Mouse (Mus musculus) yolk sac, embryonic 10.5 days (tissue): ENCODE measurements at regions not wholly inside any gene's neighbourhood (a gene's known extent, or its start where the extent isn't known, plus 50 kb on each side); places are given as distances from the start of the nearest gene placed in this dataset.
A peak's percentile ranks its signal among the peaks of the same experiment; 100 is the strongest.

Experiments
- DNase-seq: peaks from one replicate; pipeline ENCODE4 v3.0.0-alpha.2; 2017; ENCODE audit warnings: low spot score

DNA sequence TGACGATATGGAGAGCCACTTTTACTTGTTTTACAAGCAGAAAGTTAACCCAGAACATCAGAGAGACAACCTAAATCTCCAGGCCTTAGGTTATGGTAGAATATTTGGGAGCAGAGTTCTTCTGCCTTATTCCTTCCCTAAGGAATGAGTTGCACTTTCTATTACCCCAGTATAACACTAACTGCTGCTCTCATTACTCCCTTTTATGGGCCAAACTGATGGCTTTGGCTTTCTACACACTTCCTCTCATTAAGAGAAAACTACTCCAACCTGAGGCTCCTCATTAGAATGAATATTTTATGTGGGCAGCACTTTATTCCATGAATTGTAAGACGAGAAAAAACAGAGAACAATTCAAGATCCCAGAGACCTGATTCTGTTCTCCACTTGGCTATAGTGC lies 289.0 kb upstream of the Tnc start:
- DNase-seq = no peak

DNA sequence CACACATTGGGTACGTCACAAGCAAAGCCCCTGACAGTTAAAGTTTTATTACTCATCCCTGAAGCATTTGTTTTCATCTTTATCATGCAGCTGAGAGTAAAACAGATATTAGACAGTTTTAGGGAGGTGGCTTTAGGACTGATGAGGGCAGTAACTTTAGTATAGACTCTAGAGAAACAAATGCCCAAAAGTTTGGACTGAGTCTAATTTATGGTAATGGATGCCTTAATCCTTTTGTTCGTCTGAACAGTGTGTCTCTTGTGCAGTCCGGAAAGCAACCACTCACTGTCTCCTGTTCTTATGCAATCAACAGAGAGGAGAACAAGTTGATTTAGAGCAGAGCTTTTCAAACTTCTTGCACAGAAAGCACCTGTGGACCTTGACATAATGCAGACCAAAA lies 283.4 kb upstream of the Tnc start:
- no peak for DNase-seq

DNA sequence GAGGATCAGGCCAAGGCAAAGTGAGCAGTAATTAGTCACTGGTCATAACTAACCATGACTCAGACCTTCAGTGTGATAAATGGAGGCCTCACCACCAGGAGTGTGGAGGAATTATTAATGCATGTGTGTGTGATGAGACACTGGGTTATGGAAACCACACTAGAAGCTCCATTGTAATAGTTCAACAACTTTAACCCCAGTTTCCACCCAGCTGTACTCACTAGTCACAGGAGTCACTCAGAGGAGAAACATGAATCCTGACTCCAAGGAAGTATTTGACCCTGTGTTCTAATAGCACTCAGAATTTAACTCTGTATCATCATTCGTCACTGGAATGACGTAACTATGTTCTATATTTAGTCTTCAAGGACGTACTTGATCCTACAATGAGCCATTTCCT lies 277.6 kb upstream of the Tnc start:
- DNase-seq = no peak

DNA sequence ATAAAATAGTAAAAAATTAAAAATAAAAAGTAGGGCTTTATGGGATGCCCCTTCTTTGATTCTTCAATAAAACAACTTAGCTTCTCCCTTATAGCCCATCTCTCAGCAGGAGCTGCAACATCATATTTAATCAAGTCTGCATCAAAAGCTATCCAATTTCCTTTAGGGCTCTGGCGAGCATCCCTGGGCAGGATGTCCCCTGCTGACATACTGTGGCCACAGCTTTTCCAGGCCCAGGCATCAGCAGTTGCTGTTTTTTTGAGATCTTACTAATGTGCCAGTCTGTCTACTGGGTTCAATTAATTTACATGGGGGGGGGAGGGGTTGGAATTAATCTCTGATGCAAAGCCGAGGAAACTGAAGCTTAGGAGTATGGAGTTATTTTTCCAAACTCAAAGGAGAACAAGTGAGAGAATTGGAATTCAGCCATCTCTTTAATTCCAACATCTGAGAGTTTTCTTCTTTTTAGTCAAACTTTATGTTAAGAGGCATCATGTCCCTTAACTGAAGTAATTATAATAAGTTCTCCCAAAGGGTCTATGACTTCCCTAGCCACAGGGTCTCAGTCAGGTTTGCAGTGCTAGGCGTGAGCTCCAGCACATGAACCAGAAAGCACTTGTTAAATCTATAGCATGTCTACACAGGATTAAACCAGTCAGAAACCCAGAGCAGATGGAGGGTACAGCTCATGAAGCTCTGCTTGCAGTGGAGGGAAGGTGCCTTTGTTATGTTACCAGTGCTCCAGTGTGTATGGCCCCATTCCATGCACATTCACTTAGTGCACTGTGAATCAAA lies 269.9 kb upstream of the Tnc start:
- DNase-seq = no peak

DNA sequence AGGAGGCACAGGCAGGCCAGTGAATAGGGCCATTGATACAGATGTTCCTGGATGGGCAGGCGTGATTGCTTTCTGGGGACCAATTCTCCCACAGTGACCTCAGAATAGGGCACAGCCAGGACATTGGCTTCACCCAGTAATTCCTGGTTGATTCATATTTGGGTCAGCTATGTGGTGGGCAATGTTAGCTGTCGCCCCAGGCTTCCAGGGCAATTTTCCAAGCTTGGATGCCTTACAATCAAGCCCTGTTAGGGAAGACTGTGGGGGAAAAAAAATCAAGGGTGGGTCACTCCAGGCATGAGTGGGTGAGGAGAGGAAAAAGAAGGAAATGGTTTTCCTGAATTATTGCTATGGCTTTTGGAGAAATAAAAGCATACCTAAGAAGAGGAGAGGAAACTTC lies 250.1 kb upstream of the Tnc start:
- DNase-seq = no peak

DNA sequence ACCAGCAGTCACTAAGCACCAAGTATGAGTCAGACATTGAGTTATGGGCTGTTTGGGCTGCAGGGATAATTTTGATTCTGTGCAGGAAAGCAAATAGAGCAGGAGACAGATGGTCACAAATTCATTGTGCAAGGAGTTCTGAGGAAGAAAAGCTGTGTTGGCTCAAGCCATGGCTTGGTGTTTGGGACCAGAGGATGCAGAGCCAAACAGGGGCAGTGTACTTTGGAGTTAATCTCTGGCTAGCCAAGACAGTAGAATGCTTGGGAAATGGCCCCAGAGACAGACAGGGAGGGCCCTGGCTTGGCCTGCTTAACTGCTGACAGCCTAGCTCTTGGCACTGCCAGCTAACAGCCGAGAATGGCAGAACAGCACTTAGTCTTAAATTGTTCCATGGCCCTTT lies 235.7 kb upstream of the Tnc start:
- DNase-seq = no peak

DNA sequence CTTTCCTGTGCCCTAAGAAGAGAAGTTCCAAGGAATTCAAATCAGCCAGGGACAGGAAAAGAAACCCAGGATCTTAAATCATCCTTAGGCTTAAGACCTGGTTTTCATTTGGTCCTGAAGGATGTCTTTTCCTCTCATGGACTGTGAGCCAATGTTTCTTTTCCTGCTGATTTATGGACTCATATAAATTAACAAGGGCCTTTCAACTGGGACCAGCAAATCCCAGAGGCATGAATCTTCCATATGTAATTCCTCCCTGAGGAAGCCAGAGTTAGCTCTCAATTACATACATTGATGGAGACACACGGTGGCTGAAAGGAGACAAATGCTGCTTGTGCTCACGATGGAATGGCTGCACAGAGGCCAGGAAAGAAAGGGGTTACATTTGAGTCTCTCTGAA lies 230.2 kb upstream of the Tnc start:
- no peak for DNase-seq

DNA sequence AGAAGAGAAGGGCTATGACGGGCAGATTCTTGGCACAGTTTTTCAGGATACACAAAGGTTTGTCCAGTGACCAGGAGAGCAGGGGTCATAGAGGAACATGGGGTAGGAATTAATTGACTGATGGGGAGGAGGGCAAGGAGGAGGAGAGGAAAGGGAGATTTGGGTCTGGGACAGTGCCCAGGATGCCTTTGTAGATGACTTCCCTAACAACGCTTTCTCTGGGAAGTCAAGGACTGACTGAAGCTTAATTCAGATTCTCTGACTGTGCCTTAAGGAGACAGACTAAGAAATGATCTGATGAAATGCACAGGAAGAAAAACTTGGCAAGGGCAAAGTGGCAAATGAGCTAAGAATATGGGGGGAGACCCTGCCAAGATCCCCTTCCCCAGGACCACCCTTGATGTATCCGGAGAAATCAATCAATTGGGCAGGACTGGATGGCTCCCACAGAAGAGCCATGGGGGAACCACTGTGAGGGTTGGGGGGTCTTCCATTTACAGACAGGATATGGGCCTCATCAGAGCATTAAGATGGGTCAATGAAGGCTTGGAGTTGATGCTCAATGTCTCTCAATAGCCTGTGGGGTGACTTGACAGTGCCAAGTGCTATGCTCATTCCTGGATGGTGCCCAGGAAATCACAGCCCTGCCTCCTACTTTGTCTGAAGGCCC lies 227.6 kb upstream of the Tnc start:
- no peak for DNase-seq

DNA sequence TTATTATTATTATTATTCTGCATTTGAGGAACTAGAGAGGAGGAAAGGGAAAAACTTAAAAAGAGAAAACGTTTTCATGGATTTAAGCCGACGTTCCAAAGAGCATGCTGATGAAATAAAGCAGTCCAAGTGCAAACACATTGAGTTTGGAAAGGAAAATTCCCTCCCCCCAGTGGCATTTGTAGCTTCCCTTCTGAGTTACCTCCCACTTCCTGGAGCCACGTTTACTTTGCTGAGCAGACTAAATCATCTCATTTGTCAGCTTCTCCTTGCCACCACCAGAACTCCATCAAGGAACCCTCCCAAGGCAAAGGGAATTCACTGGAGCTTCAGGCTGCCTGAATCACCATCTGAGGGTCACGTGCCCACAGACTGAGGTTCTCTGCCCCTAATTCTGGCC lies 223.0 kb upstream of the Tnc start:
- DNase-seq = peak; percentile 38

DNA sequence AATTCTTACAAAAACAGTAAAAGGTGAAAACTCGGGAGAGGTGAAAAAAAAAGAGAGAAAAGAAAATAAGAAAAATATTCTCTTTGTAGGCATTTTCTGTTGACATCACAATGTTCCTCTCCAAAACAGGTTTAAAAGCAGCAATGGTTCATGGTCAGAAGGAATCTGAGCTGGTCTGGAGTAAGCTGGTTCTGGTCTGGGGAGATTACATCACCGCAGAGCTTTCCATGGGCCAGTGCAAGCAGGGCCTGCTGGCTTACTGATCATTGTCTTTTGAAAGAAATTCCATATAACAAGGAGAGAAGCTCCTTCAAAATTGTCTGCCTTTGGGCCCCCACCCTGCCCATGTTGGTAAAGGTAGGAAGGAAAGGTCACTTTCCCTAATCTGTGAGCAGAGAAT lies 222.3 kb upstream of the Tnc start:
- DNase-seq = peak; percentile 8

DNA sequence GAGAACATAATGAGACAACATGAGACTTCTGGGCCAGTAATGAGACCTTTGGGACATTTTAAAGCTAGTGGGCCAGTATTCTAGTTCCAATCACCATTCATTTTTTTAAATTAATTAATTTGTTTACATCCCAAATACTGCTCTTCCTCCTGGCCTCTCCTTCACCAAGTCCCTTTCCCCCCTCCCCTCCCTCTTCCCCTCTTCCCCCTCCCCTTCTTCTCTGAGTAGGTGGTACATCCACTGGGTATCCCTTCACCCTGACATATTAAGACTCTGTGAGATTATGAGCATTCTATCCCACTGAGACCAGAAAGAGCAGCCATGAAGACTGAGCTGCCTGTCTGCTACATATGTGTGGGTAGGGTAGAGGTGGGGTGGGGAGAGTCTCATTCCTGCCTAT lies 213.7 kb upstream of the Tnc start:
- no peak for DNase-seq

DNA sequence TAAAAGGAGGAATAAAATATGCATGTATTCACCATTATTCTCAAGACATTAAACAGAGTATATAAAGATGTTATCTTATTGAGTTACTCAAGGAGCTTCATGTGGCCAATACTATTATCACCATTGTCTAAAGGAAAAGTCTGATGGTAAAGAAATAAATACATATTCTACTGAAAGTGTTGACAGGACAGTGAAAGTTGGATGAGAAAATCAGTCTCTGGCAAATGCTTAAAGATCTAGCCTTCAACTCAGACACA lies 213.3 kb upstream of the Tnc start:
- DNase-seq = no peak

DNA sequence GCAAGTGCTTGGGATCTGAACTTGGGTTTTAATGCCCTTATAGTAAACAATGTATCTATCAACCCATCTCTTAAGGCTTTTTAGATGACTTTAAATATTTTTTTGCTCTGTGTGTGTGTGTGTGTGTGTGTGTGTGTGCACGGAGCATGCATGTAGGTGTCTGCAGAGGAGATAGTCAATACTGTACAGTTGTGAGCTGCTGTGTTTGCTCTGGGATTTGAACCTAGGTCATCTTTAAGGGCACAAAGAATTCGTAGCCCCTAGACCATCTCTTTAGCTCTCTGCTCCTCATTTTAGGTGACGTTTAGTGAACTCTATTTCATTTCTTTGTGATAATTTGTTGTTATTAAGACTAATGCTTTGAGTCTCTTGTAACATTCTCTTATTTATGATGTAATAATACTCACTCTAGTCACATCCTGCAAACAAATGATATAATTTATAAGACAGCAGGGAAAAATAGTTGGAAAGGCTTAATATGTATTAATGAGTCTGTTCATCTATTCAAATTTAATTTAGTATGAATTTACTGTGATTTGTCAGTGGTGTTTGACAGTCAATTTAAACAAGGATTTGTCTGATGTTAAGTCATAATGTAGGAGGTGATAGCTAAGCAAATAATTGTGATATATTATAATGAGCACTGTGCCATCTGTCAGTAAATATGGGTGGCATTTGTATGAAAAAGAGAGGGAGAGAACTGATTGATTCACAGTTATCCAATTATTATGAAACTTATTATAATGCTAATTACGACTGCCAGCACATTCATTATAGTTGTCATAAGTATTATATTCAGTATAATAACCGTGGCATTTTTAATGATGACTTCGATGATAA lies 212.8 kb upstream of the Tnc start:
- DNase-seq = no peak

DNA sequence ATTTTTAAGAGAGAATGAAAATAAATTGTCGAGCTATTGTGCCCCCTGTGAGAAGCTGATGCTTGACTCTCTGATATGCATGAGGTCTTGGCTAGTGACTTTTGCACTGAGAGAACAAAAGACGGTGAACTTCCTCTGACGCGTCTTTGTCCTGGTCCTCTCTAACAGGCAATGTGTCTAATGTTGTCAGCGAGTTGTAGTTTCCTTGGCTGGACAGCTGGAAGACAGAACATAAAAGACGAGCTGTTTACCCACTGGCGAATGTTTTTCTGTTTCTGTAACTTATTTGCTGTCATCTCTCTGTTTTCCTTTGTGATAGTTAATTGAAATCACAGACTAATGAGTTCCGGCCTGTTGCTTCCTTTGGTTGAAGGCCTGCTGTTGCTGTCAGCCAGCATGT lies 208.4 kb upstream of the Tnc start:
- no peak for DNase-seq

DNA sequence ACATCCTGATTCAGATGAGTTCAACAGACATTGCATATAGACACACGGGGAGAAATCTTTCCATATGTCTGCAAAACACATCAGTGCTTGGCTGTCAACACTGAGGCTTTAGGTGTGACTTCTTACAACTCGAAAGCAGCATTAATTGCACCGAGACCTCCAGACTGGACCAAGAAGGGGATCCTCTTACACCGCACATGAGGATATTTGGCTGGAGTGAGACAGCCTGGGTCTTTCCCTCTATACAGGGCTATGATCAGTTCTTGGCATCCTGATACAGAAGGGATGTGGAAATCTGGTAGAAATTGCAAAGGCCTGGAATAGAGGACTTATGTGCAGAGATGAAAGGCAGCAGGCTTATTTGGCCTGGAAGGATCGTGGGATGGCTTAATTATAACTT lies 203.9 kb upstream of the Tnc start:
- DNase-seq = no peak

DNA sequence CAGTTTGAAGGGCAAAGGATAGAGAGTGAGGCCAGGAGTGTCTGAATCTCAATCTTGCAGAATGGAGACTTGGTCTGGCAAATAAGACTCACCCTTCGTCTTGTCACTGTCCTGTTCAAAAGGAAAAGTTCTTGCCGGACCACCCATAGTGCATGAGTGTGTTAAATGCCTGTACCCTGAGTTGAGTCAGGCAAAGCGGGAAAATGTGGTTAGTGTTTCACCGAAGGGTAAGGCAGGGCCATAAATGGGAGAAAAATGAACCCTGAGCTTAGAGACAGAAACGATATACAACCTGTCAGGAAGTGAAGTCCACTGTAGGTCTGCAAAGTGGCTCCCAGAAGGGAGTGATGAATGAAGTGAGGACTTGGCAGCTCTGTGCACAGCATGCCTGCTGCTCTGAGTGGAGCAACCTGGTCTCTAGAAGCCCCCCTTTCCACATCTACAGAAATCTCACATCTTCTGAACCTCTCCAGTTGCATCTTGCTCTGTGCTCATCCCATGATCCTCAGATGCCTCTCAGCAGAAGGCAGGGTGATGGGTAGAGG lies 191.5 kb upstream of the Tnc start:
- DNase-seq = no peak

DNA sequence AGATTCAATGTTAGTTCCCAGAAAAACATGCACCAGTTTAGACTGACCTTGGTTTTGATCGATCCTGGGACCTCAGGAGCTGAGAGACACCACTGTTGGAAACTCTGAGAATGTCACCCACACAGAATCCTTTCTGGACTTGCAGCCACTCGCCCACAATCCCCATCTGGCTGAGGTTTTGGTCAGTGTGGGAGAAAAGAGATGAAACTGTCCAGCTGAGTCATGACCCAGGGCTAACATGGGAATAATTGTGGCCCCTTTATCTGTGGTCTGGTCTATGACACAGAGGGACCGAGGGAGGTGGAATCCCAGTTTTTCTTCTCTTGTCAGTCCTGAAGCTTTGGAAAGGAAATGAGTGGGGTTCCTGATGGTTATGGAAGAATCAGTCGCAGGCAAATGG lies 188.7 kb upstream of the Tnc start:
- DNase-seq = no peak

DNA sequence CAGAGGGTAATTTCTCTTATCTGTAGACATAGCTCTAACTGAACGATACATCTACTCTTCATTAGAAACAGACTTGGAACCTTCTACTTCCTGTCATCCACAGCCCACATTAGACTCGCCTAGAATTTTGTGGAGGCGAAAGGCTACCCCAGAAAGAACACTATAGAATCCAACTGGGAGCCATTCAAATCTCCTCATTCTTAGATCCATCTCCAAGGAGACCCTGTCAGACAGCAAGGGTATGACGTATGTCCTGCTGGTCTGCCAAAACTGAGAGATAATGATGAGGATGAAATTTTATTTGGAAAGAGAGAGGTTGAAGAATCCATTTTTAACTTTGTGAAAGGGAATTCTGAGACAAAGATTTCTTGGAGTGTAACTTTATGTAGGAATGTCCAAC lies 185.3 kb upstream of the Tnc start:
- no peak for DNase-seq

DNA sequence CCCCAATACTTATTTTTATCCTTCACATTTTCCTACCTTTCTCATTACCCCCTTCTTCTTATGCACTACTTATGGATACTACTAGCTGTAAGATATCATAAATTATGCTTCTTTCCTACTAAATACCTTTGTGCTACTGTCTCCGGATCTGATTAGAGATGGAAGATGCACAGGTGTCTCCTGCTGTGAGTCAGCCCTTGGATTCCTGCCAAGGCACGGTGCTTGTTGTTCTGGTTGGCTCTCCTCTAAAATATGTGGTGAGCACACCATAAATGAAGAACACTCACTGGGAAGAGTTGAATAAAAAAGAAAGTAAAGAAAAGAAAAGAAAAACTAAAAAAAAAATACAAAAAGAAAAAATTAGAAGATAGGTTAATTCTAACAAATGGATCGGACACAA lies 181.5 kb upstream of the Tnc start:
- no peak for DNase-seq

DNA sequence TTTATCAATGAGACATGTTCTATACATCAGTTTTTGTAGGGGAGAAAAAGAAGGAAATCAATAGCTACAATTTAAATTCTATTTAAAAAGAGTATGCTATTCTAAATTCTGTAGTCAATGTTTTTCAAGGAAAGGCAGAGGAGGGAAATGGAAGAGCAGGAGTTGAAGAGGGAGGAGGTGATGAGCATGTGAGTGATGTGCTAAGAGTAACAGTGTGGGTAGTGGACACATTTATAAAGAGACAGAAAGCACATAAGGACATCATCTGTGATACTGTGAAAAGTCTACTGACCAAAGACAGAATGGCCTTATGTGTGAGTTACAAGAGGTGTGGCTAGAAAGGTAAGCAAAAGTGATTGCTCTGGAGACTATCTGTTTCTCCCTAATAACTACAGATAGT lies 179.8 kb upstream of the Tnc start:
- no peak for DNase-seq

DNA sequence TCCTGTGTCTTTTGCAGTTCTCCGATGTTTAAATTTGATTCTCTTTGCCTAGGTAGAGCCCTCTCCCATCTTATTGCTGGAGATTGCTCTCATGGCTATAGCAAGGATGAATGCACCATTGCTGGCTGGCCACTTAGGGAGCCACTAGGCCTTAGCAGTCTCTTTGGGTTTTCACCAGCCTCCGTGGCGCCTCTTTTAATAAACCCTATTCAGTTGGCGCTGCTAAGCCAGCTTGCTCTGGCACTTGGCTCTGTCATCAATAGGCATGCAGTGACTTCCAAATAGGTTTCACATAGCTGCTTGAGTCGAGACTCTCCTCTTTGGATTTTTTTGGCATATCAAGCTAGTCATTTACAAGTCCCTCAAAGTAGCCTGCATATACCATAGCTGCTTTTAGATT lies 178.1 kb upstream of the Tnc start:
- no peak for DNase-seq

DNA sequence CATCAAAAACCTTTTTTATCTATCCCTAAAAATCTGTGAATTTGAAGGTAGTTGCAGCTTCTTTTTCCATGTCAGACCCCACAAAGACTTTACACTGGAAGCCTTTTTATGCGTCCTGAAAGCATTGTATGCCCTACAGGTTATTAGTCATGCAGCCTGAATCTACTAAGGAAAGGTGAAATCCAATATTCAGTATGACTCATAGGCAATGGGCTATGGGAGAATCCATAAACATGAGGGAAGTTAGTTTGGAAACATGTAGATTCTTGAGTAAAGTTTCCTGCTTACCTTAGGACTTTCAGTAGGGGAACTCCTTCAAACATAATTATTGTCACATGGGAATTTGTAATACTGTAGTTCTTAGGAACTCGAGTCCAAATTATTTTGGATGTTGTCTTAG lies 173.0 kb upstream of the Tnc start:
- DNase-seq = no peak
